Comparison of ENCODE assay signal across 28 mouse cellular contexts in genomic region chr8:11359846-11360245, GRCm38 (mm10). TPM values are rescaled to one million over a fixed set of nuclear protein-coding genes. Genes with fewer than 3 reads are reported as not detected.
DNase-seq lines count a peak whose midpoint lies in the region; ATAC-seq lines count a peak whose summit lies in the region.
"Had no signal": no experiment of that assay in that cellular context is flagged by ENCODE, and none has a peak within 500 bp of the region (broad histone marks: within the 10 kb centered on the region; RNA-seq: fewer than 3 reads in every experiment).

No protein-coding gene starts in this region.

- 78% methylated on average over 5 of the region's 5 CpGs for WGBS in heart, embryonic 13.5 days
- 79% methylated on average over 5 of the region's 5 CpGs for WGBS in heart, embryonic 12.5 days
- 88% methylated on average over 5 of the region's 5 CpGs for WGBS in kidney, embryonic 16.5 days
- 92% methylated on average over 5 of the region's 5 CpGs for WGBS in limb, embryonic 15.5 days

- H3K9me3 ChIP-seq in heart, embryonic 13.5 days, result no peaks in the 10 kb centered on the region
- H3K9me3 ChIP-seq in heart, embryonic 12.5 days (replicated peaks), result no peaks in the 10 kb centered on the region
- H3K9me3 ChIP-seq in kidney, embryonic 16.5 days (ENCODE audit: low read length), result 0 out of 2 replicates have a peak, but pooled peaks cover 2% of the 10 kb centered on the region
- no peaks in the 10 kb centered on the region for H3K9me3 ChIP-seq in limb, embryonic 15.5 days
- H3K9me3 ChIP-seq: embryonic facial prominence, embryonic 12.5 days; limb, embryonic 12.5 days; lung, embryonic 15.5 days; neural tube, embryonic 12.5 days had no signal

- no peak overlapping the region for H3K4me3 ChIP-seq in heart, embryonic 13.5 days
- H3K4me3 ChIP-seq in heart, embryonic 12.5 days, result no peak overlapping the region
- H3K4me3 ChIP-seq in kidney, embryonic 16.5 days (ENCODE audit: low read length), result no peak overlapping the region
- H3K4me3 ChIP-seq in limb, embryonic 15.5 days, result no peak overlapping the region
- H3K4me3 ChIP-seq: embryonic facial prominence, embryonic 12.5 days; limb, embryonic 12.5 days; lung, embryonic 15.5 days; myocyte; neural tube, embryonic 12.5 days had no signal

- no peak overlapping the region for H3K9ac ChIP-seq in heart, embryonic 13.5 days
- H3K9ac ChIP-seq in heart, embryonic 12.5 days, result no peak overlapping the region
- H3K9ac ChIP-seq in kidney, embryonic 16.5 days (replicated peaks; ENCODE audit: low read length), result peak overlapping the region; percentile 27; the same call in 1 of the 2 replicates
- H3K9ac ChIP-seq in limb, embryonic 15.5 days, result no peak overlapping the region
- H3K9ac ChIP-seq: embryonic facial prominence, embryonic 12.5 days; hindbrain, embryonic 14.5 days; limb, embryonic 12.5 days; lung, embryonic 15.5 days; neural tube, embryonic 12.5 days had no signal

- DNase-seq in cerebellum, postnatal 36 days, result peak; percentile 10 to 14
- DNase-seq in cerebellum, postnatal 4 days (ENCODE audit: low spot score in 2 of 2), result no peak
- DNase-seq in kidney, adult 18-20 months, result no peak
- DNase-seq: adrenal gland, postnatal 14 days; gastrocnemius, postnatal 14 days; heart, postnatal 4 days; kidney, adult 11 months; kidney, postnatal 10 days; right cerebral cortex, adult 18-20 months; right cerebral cortex, postnatal 4 days; thymus, adult 2 months; thymus, postnatal 36 days had no signal

- no peak overlapping the region for H3K4me2 ChIP-seq in heart, embryonic 13.5 days
- no peak overlapping the region for H3K4me2 ChIP-seq in heart, embryonic 12.5 days
- no peak overlapping the region for H3K4me2 ChIP-seq in kidney, embryonic 16.5 days (replicated peaks; ENCODE audit: low read depth, low read length)
- no peak overlapping the region for H3K4me2 ChIP-seq in limb, embryonic 15.5 days
- H3K4me2 ChIP-seq: embryonic facial prominence, embryonic 12.5 days; hindbrain, embryonic 14.5 days; limb, embryonic 12.5 days; liver, embryonic 11.5 days; lung, embryonic 15.5 days; midbrain, embryonic 11.5 days; neural tube, embryonic 12.5 days had no signal

- no peaks in the 10 kb centered on the region for H3K27me3 ChIP-seq in heart, embryonic 13.5 days (replicated peaks)
- H3K27me3 ChIP-seq in heart, embryonic 12.5 days (replicated peaks), result no peaks in the 10 kb centered on the region
- H3K27me3 ChIP-seq in kidney, embryonic 16.5 days (ENCODE audit: insufficient read depth, low read length), result no peaks in the 10 kb centered on the region
- no peaks in the 10 kb centered on the region for H3K27me3 ChIP-seq in limb, embryonic 15.5 days
- H3K27me3 ChIP-seq: embryonic facial prominence, embryonic 12.5 days; limb, embryonic 12.5 days; lung, embryonic 15.5 days; neural tube, embryonic 12.5 days had no signal

- H3K36me3 ChIP-seq in heart, embryonic 13.5 days, result peaks cover 11% of the 10 kb centered on the region
- peaks cover 8% of the 10 kb centered on the region for H3K36me3 ChIP-seq in heart, embryonic 12.5 days
- H3K36me3 ChIP-seq in kidney, embryonic 16.5 days (ENCODE audit: insufficient read depth, low read length), result peaks cover 8% of the 10 kb centered on the region
- H3K36me3 ChIP-seq in limb, embryonic 15.5 days, result 0 out of 2 replicates have a peak, but pooled peaks cover 3% of the 10 kb centered on the region
- H3K36me3 ChIP-seq: limb, embryonic 12.5 days; lung, embryonic 15.5 days; neural tube, embryonic 12.5 days had no signal

- H3K4me1 ChIP-seq in heart, embryonic 13.5 days, result peaks cover 80% of the 10 kb centered on the region
- H3K4me1 ChIP-seq in heart, embryonic 12.5 days (replicated peaks), result peaks cover 76% of the 10 kb centered on the region
- H3K4me1 ChIP-seq in kidney, embryonic 16.5 days (ENCODE audit: insufficient read depth, low read length), result peaks cover 78% of the 10 kb centered on the region
- peaks cover 56% of the 10 kb centered on the region for H3K4me1 ChIP-seq in limb, embryonic 15.5 days

- 0 out of 2 replicates have a peak overlapping the region, but pooled peaks have one; percentile 12 for H3K27ac ChIP-seq in heart, embryonic 13.5 days (replicated peaks)
- no peak overlapping the region for H3K27ac ChIP-seq in heart, embryonic 12.5 days (ENCODE audit: poor library complexity, severe bottlenecking)
- H3K27ac ChIP-seq in kidney, embryonic 16.5 days (ENCODE audit: low read length), result peak overlapping the region; percentile 91
- peak overlapping the region; percentile 33; the same call in 1 of the 2 replicates for H3K27ac ChIP-seq in limb, embryonic 15.5 days
- H3K27ac ChIP-seq: embryonic facial prominence, embryonic 12.5 days; hindbrain, embryonic 14.5 days; limb, embryonic 12.5 days; neural tube, embryonic 12.5 days; stomach, postnatal 0 days had no signal

- no peak for ATAC-seq in heart, embryonic 13.5 days (ENCODE audit: extremely low read depth, insufficient number of reproducible peaks, low FRiP score, low TSS enrichment)
- ATAC-seq in heart, embryonic 12.5 days (ENCODE audit: insufficient number of reproducible peaks, low FRiP score), result no peak
- ATAC-seq in kidney, embryonic 16.5 days (ENCODE audit: low FRiP score, low TSS enrichment), result no peak
- no peak for ATAC-seq in limb, embryonic 15.5 days (ENCODE audit: insufficient number of reproducible peaks, low FRiP score, low TSS enrichment, low read depth)
- ATAC-seq: CD4-positive, CD25-positive, alpha-beta regulatory T cell, adult 4 months; forebrain, embryonic 16.5 days; inflammation-experienced regulatory T-cells, adult 6 months had no signal

RNA-seq across cellular contexts. Expression of gene Col4a1, which starts 47.2 kb away (rescaled TPM):
- 164 TPM in 2 replicates for polyA plus RNA-seq in heart, embryonic 13.5 days (2015; fragmentation: Nextera tagmentation; extraction: Ambion mirVana)
- polyA plus RNA-seq in heart, embryonic 12.5 days (2016; fragmentation: Nextera tagmentation; extraction: Ambion mirVana), result 240 and 249 TPM in 2 replicates
- polyA plus RNA-seq in kidney, embryonic 16.5 days (2015; fragmentation: Nextera tagmentation; extraction: Ambion mirVana), result 382 and 440 TPM in 2 replicates
- polyA plus RNA-seq in limb, embryonic 15.5 days (2015; fragmentation: Nextera tagmentation; extraction: Ambion mirVana), result 172 and 209 TPM in 2 replicates

RNA-seq across cellular contexts. Expression of gene Col4a2, which starts 47.2 kb away (rescaled TPM):
- polyA plus RNA-seq in heart, embryonic 13.5 days (2015; fragmentation: Nextera tagmentation; extraction: Ambion mirVana), result 66.9 and 71.5 TPM in 2 replicates
- 117 and 129 TPM in 2 replicates for polyA plus RNA-seq in heart, embryonic 12.5 days (2016; fragmentation: Nextera tagmentation; extraction: Ambion mirVana)
- polyA plus RNA-seq in kidney, embryonic 16.5 days (2015; fragmentation: Nextera tagmentation; extraction: Ambion mirVana), result 121 and 126 TPM in 2 replicates
- 77.4 and 83.3 TPM in 2 replicates for polyA plus RNA-seq in limb, embryonic 15.5 days (2015; fragmentation: Nextera tagmentation; extraction: Ambion mirVana)
- polyA plus RNA-seq: CD4-positive, CD25-positive, alpha-beta regulatory T cell, adult 4 months; inflammation-experienced regulatory T-cells, adult 6 months had no signal

Comparison
In these comparisons a context has a peak if more than half of its experiments do, and no peak if none do; other contexts are left out.
1. DNase-seq: peak in cerebellum, postnatal 36 days (2 of 2); none in cerebellum, postnatal 4 days (0 of 2) and kidney, adult 18-20 months (single experiment).